Mouse (Mus musculus): ENCODE measurements around the gene Adgre5.

DNA sequence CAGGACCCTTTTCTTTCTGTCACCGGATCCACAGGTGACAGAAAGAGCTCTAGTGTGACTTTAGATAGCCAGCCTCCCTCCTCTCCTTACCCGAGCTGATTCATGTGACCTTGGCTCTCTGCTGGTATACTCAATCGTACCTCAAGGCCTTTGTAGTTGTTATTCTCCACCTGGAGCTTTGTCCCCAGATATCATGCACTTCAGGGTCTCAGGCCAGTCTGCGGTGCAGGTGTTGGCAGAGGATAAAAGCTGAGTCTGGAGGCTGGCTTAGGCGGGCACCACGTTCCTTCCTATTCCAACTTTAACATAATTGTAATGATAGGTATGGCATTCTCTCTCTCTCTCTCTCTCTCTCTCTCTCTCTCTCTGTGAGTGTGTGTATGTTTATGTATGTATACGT, 28.6 kb upstream of the Adgre5 start:
- TF ChIP-seq TAL1 (IDR thresholded peaks at IDR 0.05; ENCODE audit: low read length) (no peak), GATA1 (IDR thresholded peaks at IDR 0.05; ENCODE audit: low read length) (no peak)
